ENCODE assay signal across 14 mouse cellular contexts in the genomic region with DNA sequence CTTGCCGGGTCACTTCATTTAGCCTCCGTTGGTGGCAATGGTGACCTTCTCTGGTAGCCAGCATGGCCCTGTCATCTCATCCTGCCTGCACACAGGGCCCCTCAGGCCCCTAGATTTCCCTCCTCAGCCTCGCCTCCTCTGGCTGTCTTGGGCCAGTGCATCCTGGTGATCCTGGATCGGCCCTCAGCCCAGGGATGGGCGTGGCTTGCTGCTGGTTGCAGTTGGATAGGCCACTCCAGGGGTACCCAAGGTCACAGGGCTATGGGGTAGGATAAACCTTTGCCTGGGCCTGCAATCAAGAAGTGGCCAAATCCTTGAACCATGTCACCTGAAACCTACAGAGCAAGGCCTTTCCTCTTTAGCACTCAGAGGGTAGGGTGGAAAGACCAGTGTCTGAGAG. TPM values are rescaled to one million over a fixed set of nuclear protein-coding genes. Genes with fewer than 3 reads are reported as not detected.
DNase-seq lines count a peak whose midpoint lies in the region; ATAC-seq lines count a peak whose summit lies in the region.
"Had no signal": no experiment of that assay in that cellular context is flagged by ENCODE, and none has a peak within 500 bp of the region (broad histone marks: within the 10 kb centered on the region; RNA-seq: fewer than 3 reads in every experiment).

No protein-coding gene starts in this region.

- intact Hi-C loops in left cerebral cortex, postnatal 10 days (cut with DNase I) = no loop called here

- 0 out of 2 replicates have a peak, but pooled peaks have one; percentile 3 for ATAC-seq in intestine, embryonic 15.5 days
- ATAC-seq: forebrain, embryonic 13.5 days; Patski had no signal

- H3K9me3 ChIP-seq in intestine, embryonic 15.5 days = no peaks in the 10 kb centered on the region
- H3K9me3 ChIP-seq: forebrain, embryonic 13.5 days; liver, embryonic 12.5 days had no signal

- 51% methylated on average over 5 of the region's 5 CpGs for WGBS in intestine, embryonic 15.5 days

- H3K9ac ChIP-seq in intestine, embryonic 15.5 days = no peak overlapping the region
- H3K9ac ChIP-seq: forebrain, embryonic 13.5 days; liver, embryonic 12.5 days had no signal

- H3K4me2 ChIP-seq in intestine, embryonic 15.5 days (replicated peaks) = no peak overlapping the region
- H3K4me2 ChIP-seq: forebrain, embryonic 13.5 days; liver, embryonic 12.5 days had no signal

- peaks cover 50% of the 10 kb centered on the region for H3K4me1 ChIP-seq in intestine, embryonic 15.5 days (replicated peaks)

- no peaks in the 10 kb centered on the region for H3K27me3 ChIP-seq in intestine, embryonic 15.5 days (replicated peaks)
- H3K27me3 ChIP-seq: forebrain, embryonic 13.5 days; liver, embryonic 12.5 days; Patski had no signal

- no peaks in the 10 kb centered on the region for H3K36me3 ChIP-seq in intestine, embryonic 15.5 days

- peak; percentile 49 for DNase-seq in kidney, adult 11 months
- no peak for DNase-seq in kidney, postnatal 10 days
- DNase-seq in R1 (ENCODE audit: low read depth, low spot score) = peak; percentile 83
- DNase-seq in kidney, postnatal 36 days = peak; percentile 56 to 71
- no peak for DNase-seq in embryo, embryonic 10 days (ENCODE audit: low spot score)
- no peak for DNase-seq in left cerebral cortex, postnatal 10 days (ENCODE audit: extremely low spot score in 1 of 2, low spot score in 2 of 2)
- DNase-seq: heart, adult 2 months; lung, postnatal 10 days; right cerebral cortex, postnatal 25 days; thymus, adult 18-20 months had no signal

- H3K27ac ChIP-seq in intestine, embryonic 15.5 days = no peak overlapping the region
- H3K27ac ChIP-seq: forebrain, embryonic 13.5 days; heart, adult 2 months; liver, embryonic 12.5 days had no signal

- no peak overlapping the region for H3K4me3 ChIP-seq in intestine, embryonic 15.5 days (replicated peaks)
- H3K4me3 ChIP-seq: forebrain, embryonic 13.5 days; heart, adult 2 months; liver, embryonic 12.5 days had no signal

RNA-seq across cellular contexts. Expression of a gene that starts 26.4 kb away (rescaled TPM):
- polyA plus RNA-seq in intestine, embryonic 15.5 days (2015; fragmentation: Nextera tagmentation; extraction: Ambion mirVana) = 22.7 and 29.8 TPM in 2 replicates
- 10 to 100 TPM; 32.2 to 33.3 TPM for total RNA-seq in left cerebral cortex, postnatal 10 days (2021)

RNA-seq across cellular contexts. Expression of a gene that starts 41.3 kb away (rescaled TPM):
- polyA plus RNA-seq in intestine, embryonic 15.5 days (2015; fragmentation: Nextera tagmentation; extraction: Ambion mirVana) = 639 and 690 TPM in 2 replicates
- total RNA-seq in left cerebral cortex, postnatal 10 days (2021) = 100 to 1,000 TPM; 454 to 468 TPM

RNA-seq across cellular contexts. Expression of a gene that starts 54.5 kb away (rescaled TPM):
- polyA plus RNA-seq in intestine, embryonic 15.5 days (2015; fragmentation: Nextera tagmentation; extraction: Ambion mirVana) = 1.8 and 1.9 TPM in 2 replicates
- total RNA-seq in left cerebral cortex, postnatal 10 days (2021) = 10 to 100 TPM; 19.4 to 23.8 TPM

Comparison
In these comparisons a context has a peak if more than half of its experiments do, and no peak if none do; other contexts are left out.
1. DNase-seq: peak in kidney, adult 11 months (single experiment), R1 (single experiment) and kidney, postnatal 36 days (2 of 2); none in kidney, postnatal 10 days (single experiment), embryo, embryonic 10 days (single experiment) and left cerebral cortex, postnatal 10 days (0 of 2).